Mouse (Mus musculus) myocyte (in vitro differentiated cells): ENCODE results near the gene Ptrh1.

ENCODE experiments used
- POLR2A ChIP-seq: IDR thresholded peaks from one replicate; pipeline ENCODE4 v1.6.1; 2011; ENCODE audit warnings: low read depth, mild to moderate bottlenecking, control low read depth, moderate library complexity; ENCODE audit not compliant: insufficient read length
- SRF ChIP-seq: IDR thresholded peaks from one replicate; pipeline ENCODE4 v1.6.1; 2011; ENCODE audit warnings: low read depth; ENCODE audit not compliant: control insufficient read depth, insufficient read length
- TCF3 ChIP-seq: IDR thresholded peaks from one replicate; pipeline ENCODE4 v1.6.1; 2011; ENCODE audit warnings: low read depth, control low read depth; ENCODE audit not compliant: insufficient read length
- USF1 ChIP-seq: IDR thresholded peaks from one replicate; pipeline ENCODE4 v1.6.1; 2011; ENCODE audit warnings: low read depth, mild to moderate bottlenecking, control low read depth, moderate library complexity

DNA sequence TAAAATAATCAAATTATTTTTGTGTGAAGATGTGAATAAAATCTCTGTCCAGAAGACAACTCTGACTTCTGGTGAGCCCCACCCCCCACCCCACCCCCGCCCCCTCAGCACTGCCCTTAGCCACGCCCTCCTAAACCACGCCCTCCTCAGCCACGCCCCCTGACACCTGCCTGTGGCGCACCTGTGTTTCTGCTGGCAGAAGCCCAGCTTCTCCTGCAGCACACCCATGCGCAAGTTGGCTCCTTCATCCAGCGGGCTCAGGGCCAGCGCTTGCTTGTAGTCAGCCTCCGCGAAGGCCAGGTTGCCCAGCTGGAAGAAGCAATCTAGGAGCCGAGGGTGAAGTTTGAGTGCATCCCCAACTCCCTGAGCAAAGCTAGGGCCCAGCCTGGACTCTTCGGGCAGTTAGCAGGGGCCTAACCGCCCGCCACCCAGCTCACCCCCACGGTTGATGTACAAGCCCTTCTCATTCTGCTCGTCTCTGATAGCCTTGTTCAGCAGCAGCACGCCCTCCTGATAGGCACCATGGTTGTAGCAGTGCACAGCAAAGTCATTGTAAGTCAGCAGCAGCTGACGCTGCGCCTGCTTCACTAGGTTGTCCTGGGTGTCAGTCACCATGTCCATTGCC, 6.8 kb upstream of the Ptrh1 start:
- no peak for TF ChIP-seq POLR2A
- TF ChIP-seq TCF3: no peak
- TF ChIP-seq SRF: no peak
- TF ChIP-seq USF1: no peak
